Mouse (Mus musculus) lung, adult 2 months (tissue): Measurements from ENCODE around the gene Cul4a. TPM values are rescaled to one million over a fixed set of nuclear protein-coding genes. Genes with fewer than 3 reads are reported as not detected.

Experiments
- DNase-seq: peaks from one replicate; pipeline ENCODE4 v3.0.0; 2022
- H3K4me1 ChIP-seq: fragments of 200-500 bp; 2 replicates; pipeline ENCODE4 v1.6.1; 2011; ENCODE audit warnings: low read length; ENCODE audit not compliant: control insufficient read depth, insufficient read depth
- H3K4me3 ChIP-seq: fragments of 200-500 bp; replicated peaks from 2 replicates; pipeline ENCODE3; 2011; ENCODE audit warnings: low read depth, mild to moderate bottlenecking, control low read depth, low read length; ENCODE audit errors: extremely low read depth
- CTCF ChIP-seq: fragments of 200-500 bp; IDR thresholded peaks from 2 replicates; pipeline ENCODE4 v1.5.1; 2011; ENCODE audit warnings: mild to moderate bottlenecking, low read length, control low read depth; ENCODE audit not compliant: insufficient read depth
- POLR2A ChIP-seq: fragments of 200-500 bp; IDR thresholded peaks from 2 replicates; pipeline ENCODE4 v1.6.1; 2011; ENCODE audit warnings: low read depth, mild to moderate bottlenecking, control low read depth, low read length, borderline replicate concordance; ENCODE audit errors: extremely low read depth
- WGBS: fragments of 180-500 bp; shearing (Covaris S2); methylation state at CpG from one replicate; pipeline ENCODE4 v1.1.7; 2018; 5-methylcytosine and 5-hydroxymethylcytosine counted together
- polyA plus RNA-seq: library from polyadenylated mRNA; depleted of rRNA; stranded (reverse); fragments of >200 nt; gene quantifications from 2 replicates; pipeline ENCODE4 v1.2.3, GENCODE M21; 2012; rRNA removed

Cul4a gene
- polyA plus RNA-seq, 1 experiment, result 41.4 TPM

DNA sequence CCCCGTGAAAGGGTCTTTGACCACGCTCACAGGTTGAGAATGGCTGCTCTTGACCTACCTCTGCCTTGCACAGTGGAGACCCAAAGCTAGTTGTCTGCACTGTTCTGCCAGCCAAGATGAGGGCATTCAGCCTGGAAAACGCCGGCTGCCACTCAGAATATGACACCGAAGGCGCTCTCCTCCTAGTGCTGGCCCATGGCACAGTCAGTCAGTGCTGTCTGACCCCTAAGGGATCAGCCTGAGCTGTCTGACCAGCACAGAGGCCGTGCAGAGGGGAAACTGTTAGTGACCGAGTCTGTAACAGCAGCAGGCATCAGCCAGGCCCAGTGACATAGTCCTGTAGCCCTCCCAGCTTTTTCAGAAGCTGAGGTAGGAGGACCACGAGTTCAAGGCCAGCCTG lies 81.8 kb downstream of the Cul4a start:
- no peak for DNase-seq
- Histone ChIP-seq H3K4me3 (no peak overlapping the region), H3K4me1 (no peaks in the 10 kb centered on the region; the same call in 1 of the 2 replicates)
- WGBS, result 71% methylated on average over 9 of the region's 9 CpGs
- TF ChIP-seq POLR2A (no peak), CTCF (no peak)

DNA sequence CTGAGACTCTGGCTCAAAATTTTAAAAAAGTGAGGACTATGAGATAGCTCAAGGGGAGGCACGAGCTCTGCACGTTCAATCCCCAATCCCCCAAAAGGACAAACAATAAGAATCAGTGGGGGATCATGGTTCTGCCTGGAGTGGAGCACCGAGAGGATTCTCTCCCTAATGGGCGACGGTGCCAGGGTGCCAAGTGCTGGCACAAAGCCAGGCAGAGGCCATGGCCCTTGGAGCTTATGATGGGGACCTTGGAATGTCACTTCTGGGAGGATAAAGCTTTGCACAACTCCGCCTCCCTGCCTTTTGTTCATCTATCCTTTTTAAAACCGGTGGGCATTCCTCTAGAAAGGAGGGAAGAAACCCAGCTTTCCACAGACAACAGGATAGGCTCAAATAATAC lies 82.2 kb downstream of the Cul4a start:
- WGBS, result 61% methylated on average over 7 of the region's 7 CpGs
- Histone ChIP-seq H3K4me1 (no peaks in the 10 kb centered on the region; the same call in 1 of the 2 replicates), H3K4me3 (no peak overlapping the region)
- DNase-seq, result no peak
- TF ChIP-seq POLR2A (no peak), CTCF (no peak)

DNA sequence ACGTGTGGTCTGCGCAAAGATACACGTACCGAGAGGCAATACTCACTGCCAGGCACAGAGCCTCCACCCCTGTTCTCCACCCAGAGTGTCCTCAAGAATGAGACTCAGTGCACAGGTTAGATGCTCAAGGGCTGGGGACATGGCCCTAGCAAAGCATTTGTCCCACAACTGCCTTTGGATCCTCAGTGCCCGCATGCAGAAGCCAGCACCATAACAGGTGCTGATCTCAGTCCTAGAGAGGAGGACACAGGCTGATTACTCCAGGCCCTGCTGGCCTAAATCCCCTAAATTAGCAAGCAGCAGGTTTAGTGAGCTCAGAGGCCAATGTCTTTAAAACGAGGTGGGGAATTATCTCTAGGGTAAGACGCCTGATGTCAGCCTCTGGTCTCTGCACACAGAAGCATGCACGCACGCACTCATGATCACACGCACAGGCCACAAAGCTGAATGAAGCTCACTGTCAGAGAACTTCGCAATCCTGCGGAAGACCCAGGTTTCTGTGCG lies 82.7 kb downstream of the Cul4a start:
- no peak for DNase-seq
- TF ChIP-seq CTCF (no peak), POLR2A (no peak)
- no peaks in the 10 kb centered on the region; the same call in 1 of the 2 replicates for H3K4me1 ChIP-seq
- WGBS, result 88% methylated on average over 13 of the region's 13 CpGs
- no peak overlapping the region for H3K4me3 ChIP-seq

DNA sequence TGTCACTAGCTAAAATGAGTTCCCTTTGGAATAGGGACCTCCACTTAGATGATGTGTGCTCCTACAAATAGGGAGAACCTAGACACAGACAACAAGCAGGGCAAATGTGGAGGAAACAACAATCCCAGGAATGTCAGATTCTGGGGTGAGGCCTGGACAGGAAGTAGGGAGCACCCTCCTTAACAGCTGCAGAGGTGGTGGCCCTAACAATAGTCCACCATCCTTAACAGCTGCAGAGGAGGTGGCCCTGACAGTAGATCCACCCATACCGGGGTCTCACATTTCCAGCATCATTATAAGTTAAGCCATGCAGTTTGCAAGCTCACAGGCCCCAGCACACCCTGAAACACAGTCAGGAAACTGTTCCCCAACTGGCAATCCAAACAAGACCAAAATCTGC lies 83.4 kb downstream of the Cul4a start:
- Histone ChIP-seq H3K4me1 (no peaks in the 10 kb centered on the region; the same call in 1 of the 2 replicates), H3K4me3 (no peak overlapping the region)
- 78% methylated on average over 1 of the region's 1 CpGs for WGBS
- TF ChIP-seq CTCF, result no peak
- TF ChIP-seq POLR2A, result no peak
- DNase-seq, result no peak

DNA sequence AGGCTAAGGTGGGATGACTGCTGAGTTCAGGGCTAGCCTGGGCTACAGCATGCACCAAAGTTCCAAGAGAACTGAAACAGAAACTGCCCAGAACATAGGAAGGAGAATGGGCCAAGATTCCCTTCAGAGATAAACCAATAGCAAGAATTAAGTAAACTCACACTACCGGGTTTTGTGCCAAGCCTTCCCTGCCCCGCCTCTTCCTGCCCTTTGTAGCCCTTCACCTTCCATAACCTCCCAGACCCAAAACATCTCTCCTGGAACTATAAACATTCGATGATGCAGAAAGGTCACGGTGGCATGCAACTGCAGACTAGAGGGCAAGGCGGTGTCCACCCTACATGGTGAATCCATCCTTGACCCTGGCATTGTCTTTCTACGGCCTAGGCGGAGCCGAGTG lies 84.8 kb downstream of the Cul4a start:
- WGBS, result 61% methylated on average over 8 of the region's 8 CpGs
- Histone ChIP-seq H3K4me1 (no peaks in the 10 kb centered on the region; the same call in 1 of the 2 replicates), H3K4me3 (no peak overlapping the region)
- peak; percentile 36 for DNase-seq
- TF ChIP-seq CTCF (no peak), POLR2A (no peak)

DNA sequence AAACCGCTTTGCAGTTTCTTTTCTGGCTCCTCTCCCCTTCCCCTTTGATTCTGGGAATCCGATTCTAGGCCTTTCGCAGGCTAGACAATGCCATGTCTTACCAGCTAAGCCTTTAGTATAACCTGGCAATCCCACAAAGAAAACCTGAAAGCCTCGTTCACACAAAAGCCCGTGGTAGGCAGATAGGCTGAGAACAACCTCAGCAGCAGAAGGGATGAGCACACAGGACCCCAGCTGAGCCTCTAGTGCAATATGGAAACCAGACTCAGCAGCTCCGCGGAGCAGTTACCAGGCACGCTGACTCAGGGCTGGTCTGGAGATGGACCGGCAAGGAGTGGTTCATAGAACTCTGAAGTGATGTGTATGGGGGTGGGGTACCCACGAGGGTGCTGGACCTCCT lies 89.4 kb downstream of the Cul4a start:
- no peak for TF ChIP-seq CTCF
- TF ChIP-seq POLR2A, result no peak
- H3K4me1 ChIP-seq, result no peaks in the 10 kb centered on the region; the same call in none of the 2 replicates
- H3K4me3 ChIP-seq, result no peak overlapping the region
- DNase-seq, result no peak
- WGBS, result 61% methylated on average over 10 of the region's 10 CpGs

DNA sequence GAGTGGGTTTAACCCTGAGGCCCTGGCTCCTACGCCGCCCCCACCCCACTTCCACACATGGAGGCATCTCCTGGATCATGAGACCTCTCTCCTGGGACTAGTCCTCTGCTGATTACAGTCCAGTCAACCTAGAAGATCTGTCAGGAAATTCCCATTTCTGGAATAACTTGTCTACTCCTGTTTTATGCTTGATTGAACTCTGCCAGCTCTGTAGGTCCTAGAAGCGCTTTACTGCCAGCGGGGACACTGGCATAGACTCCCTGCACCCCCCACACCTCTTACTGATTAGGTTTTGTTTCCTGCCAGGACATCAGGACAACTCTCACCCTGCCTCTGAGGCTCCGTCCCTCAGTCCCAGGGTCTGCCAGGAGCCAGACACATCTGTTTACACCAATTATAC lies 92.1 kb downstream of the Cul4a start:
- 92% methylated on average over 5 of the region's 5 CpGs for WGBS
- no peak for TF ChIP-seq POLR2A
- no peak for TF ChIP-seq CTCF
- DNase-seq, result no peak

More for the DNA sequence above, 92.1 kb downstream of the Cul4a start:
- Histone ChIP-seq H3K4me1 (no peaks in the 10 kb centered on the region; the same call in 1 of the 2 replicates), H3K4me3 (no peak overlapping the region)

Other genes starting within 250 kb of the Cul4a start
- gene Mcf2l, start 231.8 kb upstream of the Cul4a start, polyA plus RNA-seq, result 42.8 and 65.2 TPM in 2 replicates
- gene F7, start 79.6 kb upstream of the Cul4a start, polyA plus RNA-seq, result 8.5 and 27.2 TPM in 2 replicates
- 6.0 and 18.5 TPM in 2 replicates for gene F10, start 68.3 kb upstream of the Cul4a start, polyA plus RNA-seq
- 3.2 and 4.5 TPM in 2 replicates for gene Proz, start 44.7 kb upstream of the Cul4a start, polyA plus RNA-seq
- 21.3 and 22.1 TPM in 2 replicates for gene Pcid2, start 162 bp upstream of the Cul4a start, polyA plus RNA-seq
- gene Lamp1, start 53.5 kb downstream of the Cul4a start, polyA plus RNA-seq, result 602 and 729 TPM in 2 replicates
- gene Grtp1, start 95.0 kb downstream of the Cul4a start, polyA plus RNA-seq, result 19.0 and 21.4 TPM in 2 replicates
- 0.91 and 2.2 TPM in 2 replicates for gene Adprhl1, start 148.5 kb downstream of the Cul4a start, polyA plus RNA-seq
- 19.7 and 23.3 TPM in 2 replicates for gene Dcun1d2, start 182.5 kb downstream of the Cul4a start, polyA plus RNA-seq
- gene Tmco3, start 182.6 kb downstream of the Cul4a start, polyA plus RNA-seq, result 35.4 and 39.4 TPM in 2 replicates
- 17.1 and 28.0 TPM in 2 replicates for gene Tfdp1, start 233.1 kb downstream of the Cul4a start, polyA plus RNA-seq